Mouse (Mus musculus): ENCODE measurements at regions not wholly inside any gene's neighbourhood (a gene's known extent, or its start where the extent isn't known, plus 50 kb on each side); places are given as distances from the start of the nearest gene placed in this dataset.

DNA sequence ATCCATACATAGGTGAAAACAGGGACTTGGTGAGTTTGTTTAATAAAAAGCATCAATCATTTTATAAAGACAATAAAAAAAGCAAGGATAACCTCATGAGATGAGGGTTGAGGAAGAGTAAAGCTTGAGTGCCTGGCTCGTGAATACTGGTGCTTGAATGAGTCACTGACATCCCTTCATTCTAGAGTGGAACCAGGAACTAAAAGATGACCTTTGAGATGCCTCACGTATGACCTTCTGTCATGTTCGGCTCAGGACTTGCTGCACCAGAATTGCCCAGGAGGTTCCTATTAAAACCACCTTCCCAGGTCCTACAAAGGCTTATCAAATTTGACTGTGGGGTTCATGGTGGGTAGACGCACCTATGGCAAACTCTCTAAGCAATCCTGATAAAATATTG, 61.5 kb upstream of the Elac2 start:
- TF ChIP-seq POLR2A (IDR thresholded peaks at IDR 0.05; ENCODE audit: extremely low read depth, insufficient read depth, low read length) = no peak
- TF ChIP-seq CTCF (IDR thresholded peaks at IDR 0.05; ENCODE audit: extremely low read depth, insufficient read depth, low read length) = no peak

Measured in cortical plate, adult 2 months (tissue).